Mouse (Mus musculus) neural tube, embryonic 11.5 days (tissue): Measurements from ENCODE around the gene Tomm40. TPM values are rescaled to one million over a fixed set of nuclear protein-coding genes. Genes with fewer than 3 reads are reported as not detected.

Experiments
- ATAC-seq: fragments of 200-750 bp; cut with Nextera tagmentation; 2 replicates; pipeline ENCODE4 v1.8.0; 2017; ENCODE audit warnings: moderate number of reproducible peaks, mild to moderate bottlenecking, moderate TSS enrichment, moderate library complexity; ENCODE audit not compliant: insufficient read depth, low FRiP score, low TSS enrichment
- DNase-seq: peaks from one replicate; pipeline ENCODE4 v3.0.0-alpha.2; 2015; ENCODE audit warnings: low spot score
- H3K27ac ChIP-seq: fragments of 300-500 bp; sonication (generic); 2 replicates; pipeline ENCODE4 v1.5.1; 2014; ENCODE audit warnings: low read depth, mild to moderate bottlenecking, low read length
- H3K27me3 ChIP-seq: fragments of 300-500 bp; sonication (generic); 2 replicates; pipeline ENCODE4 v1.6.1; 2014; ENCODE audit warnings: mild to moderate bottlenecking, low read length, mixed read lengths; ENCODE audit not compliant: control insufficient read depth, insufficient read depth
- H3K36me3 ChIP-seq: fragments of 300-500 bp; sonication (generic); 2 replicates; pipeline ENCODE4 v1.6.1; 2014; ENCODE audit warnings: mild to moderate bottlenecking, low read length, moderate library complexity, mixed read lengths; ENCODE audit not compliant: control insufficient read depth, insufficient read depth
- H3K4me1 ChIP-seq: fragments of 300-500 bp; sonication (generic); 2 replicates; pipeline ENCODE4 v1.6.1; 2014; ENCODE audit warnings: low read length, mixed read lengths; ENCODE audit not compliant: control insufficient read depth, insufficient read depth
- H3K4me2 ChIP-seq: fragments of 300-500 bp; sonication (generic); 2 replicates; pipeline ENCODE4 v1.6.1; 2014; ENCODE audit warnings: low read depth, mild to moderate bottlenecking, moderate library complexity
- H3K4me3 ChIP-seq: fragments of 300-500 bp; sonication (generic); 2 replicates; pipeline ENCODE4 v1.5.1; 2014; ENCODE audit warnings: low read depth, low read length
- H3K9ac ChIP-seq: fragments of 300-500 bp; sonication (generic); 2 replicates; pipeline ENCODE4 v1.6.1; 2014; ENCODE audit warnings: mild to moderate bottlenecking, low read length
- H3K9me3 ChIP-seq: fragments of 300-500 bp; sonication (generic); 2 replicates; pipeline ENCODE4 v1.6.1; 2016; ENCODE audit warnings: low read length; ENCODE audit not compliant: control insufficient read depth
- WGBS: fragments of 180-500 bp; shearing (Covaris S2); extraction: QIAGEN DNeasy Blood & Tissue Kit; methylation state at CpG from one replicate; pipeline ENCODE4 v1.1.7; 2014; 5-methylcytosine and 5-hydroxymethylcytosine counted together
- polyA plus RNA-seq: library from polyadenylated mRNA; unstranded; fragments of >200 nt; fragmentation: Nextera tagmentation; extraction: Ambion mirVana; gene quantifications from 2 replicates; pipeline ENCODE4 v1.2.1, GENCODE M21; 2014

Tomm40 gene
- 150 and 155 TPM in 2 replicates for polyA plus RNA-seq

GRCm38 (mm10) chr7:19715239-19716054 lies at the start of gene Tomm40:
TSS of gene Tomm40 (minus strand) at chr7:19715438.
- H3K4me3 ChIP-seq: peak within 1 kb of the TSS; percentile 93
- peak within 1 kb of the TSS; percentile 80 for H3K9ac ChIP-seq
- H3K27ac ChIP-seq: peak within 1 kb of the TSS; percentile 81
- ATAC-seq (peak; percentile 99), DNase-seq (peak; percentile 100)
- peaks cover 9% of the 10 kb centered on the region for H3K36me3 ChIP-seq
- no peaks in the 10 kb centered on the region for H3K27me3 ChIP-seq
- no peaks in the 10 kb centered on the region for H3K9me3 ChIP-seq
- peaks cover 7% of the 10 kb centered on the region for H3K4me1 ChIP-seq
- H3K4me2 ChIP-seq: peak within 1 kb of the TSS; percentile 83
- WGBS: under 1% methylated on average over 53 of the region's 59 CpGs

GRCm38 (mm10) chr7:19764581-19764980 lies 49.3 kb upstream of the Tomm40 start:
- H3K4me2 ChIP-seq: no peak overlapping the region
- ATAC-seq: no peak
- no peak for DNase-seq
- no peaks in the 10 kb centered on the region for H3K4me1 ChIP-seq
- no peaks in the 10 kb centered on the region for H3K36me3 ChIP-seq
- H3K9ac ChIP-seq: no peak overlapping the region
- H3K4me3 ChIP-seq: no peak overlapping the region
- peaks cover 5% of the 10 kb centered on the region; the same call in 1 of the 2 replicates for H3K27me3 ChIP-seq
- WGBS: 97% methylated on average over 8 of the region's 9 CpGs
- no peaks in the 10 kb centered on the region for H3K9me3 ChIP-seq
- H3K27ac ChIP-seq: no peak overlapping the region

GRCm38 (mm10) chr7:19763829-19764477 lies 48.7 kb upstream of the Tomm40 start:
- Histone ChIP-seq H3K27me3 (0 out of 2 replicates have a peak, but pooled peaks cover under 1% of the 10 kb centered on the region), H3K4me3 (no peak overlapping the region), H3K4me2 (no peak overlapping the region), H3K9me3 (no peaks in the 10 kb centered on the region), H3K9ac (no peak overlapping the region), H3K27ac (no peak overlapping the region), H3K4me1 (no peaks in the 10 kb centered on the region), H3K36me3 (no peaks in the 10 kb centered on the region)
- WGBS: 87% methylated on average over 13 of the region's 13 CpGs
- DNase-seq (no peak), ATAC-seq (no peak)

GRCm38 (mm10) chr7:19762283-19762682 lies 47.0 kb upstream of the Tomm40 start:
- Histone ChIP-seq H3K4me2 (no peak overlapping the region), H3K9me3 (no peaks in the 10 kb centered on the region), H3K4me1 (no peaks in the 10 kb centered on the region), H3K4me3 (no peak overlapping the region), H3K36me3 (no peaks in the 10 kb centered on the region), H3K27me3 (no peaks in the 10 kb centered on the region), H3K27ac (no peak overlapping the region), H3K9ac (no peak overlapping the region)
- 86% methylated on average over 11 of the region's 11 CpGs for WGBS
- DNase-seq: no peak
- no peak for ATAC-seq

GRCm38 (mm10) chr7:19760021-19760420 lies 44.8 kb upstream of the Tomm40 start:
- WGBS: 91% methylated on average over 13 of the region's 13 CpGs
- no peak overlapping the region for H3K9ac ChIP-seq
- H3K4me1 ChIP-seq: no peaks in the 10 kb centered on the region
- DNase-seq: no peak
- no peaks in the 10 kb centered on the region for H3K27me3 ChIP-seq
- H3K4me2 ChIP-seq: no peak overlapping the region
- no peaks in the 10 kb centered on the region for H3K36me3 ChIP-seq
- no peak for ATAC-seq
- H3K9me3 ChIP-seq: no peaks in the 10 kb centered on the region
- H3K4me3 ChIP-seq: no peak overlapping the region
- H3K27ac ChIP-seq: no peak overlapping the region

GRCm38 (mm10) chr7:19758623-19759022 lies 43.4 kb upstream of the Tomm40 start:
- DNase-seq: no peak
- WGBS: 89% methylated on average over 13 of the region's 13 CpGs
- no peak for ATAC-seq
- no peaks in the 10 kb centered on the region for H3K36me3 ChIP-seq
- no peak overlapping the region for H3K27ac ChIP-seq
- H3K4me2 ChIP-seq: no peak overlapping the region
- H3K4me1 ChIP-seq: no peaks in the 10 kb centered on the region
- H3K27me3 ChIP-seq: no peaks in the 10 kb centered on the region
- H3K4me3 ChIP-seq: no peak overlapping the region
- no peaks in the 10 kb centered on the region for H3K9me3 ChIP-seq
- no peak overlapping the region for H3K9ac ChIP-seq

- H3K4me1 ChIP-seq: no peaks in the 10 kb centered on the region
- no peak overlapping the region for H3K4me3 ChIP-seq
- H3K36me3 ChIP-seq: no peaks in the 10 kb centered on the region
- H3K27me3 ChIP-seq: no peaks in the 10 kb centered on the region
- ATAC-seq (no peak), DNase-seq (no peak)
- H3K27ac ChIP-seq: no peak overlapping the region
- WGBS: 82% methylated on average over 23 of the region's 24 CpGs
- H3K4me2 ChIP-seq: no peak overlapping the region
- no peaks in the 10 kb centered on the region for H3K9me3 ChIP-seq
- no peak overlapping the region for H3K9ac ChIP-seq
Observed at GRCm38 (mm10) chr7:19755851-19756786, 40.9 kb upstream of the Tomm40 start.

- ATAC-seq (no peak), DNase-seq (no peak)
- H3K4me1 ChIP-seq: no peaks in the 10 kb centered on the region
- H3K36me3 ChIP-seq: no peaks in the 10 kb centered on the region
- H3K9me3 ChIP-seq: no peaks in the 10 kb centered on the region
- no peak overlapping the region for H3K4me2 ChIP-seq
- H3K9ac ChIP-seq: no peak overlapping the region
- H3K4me3 ChIP-seq: no peak overlapping the region
- 81% methylated on average over 2 of the region's 2 CpGs for WGBS
- H3K27ac ChIP-seq: no peak overlapping the region
- no peaks in the 10 kb centered on the region for H3K27me3 ChIP-seq
Observed at GRCm38 (mm10) chr7:19755008-19755407, 39.8 kb upstream of the Tomm40 start.
